Mouse (Mus musculus): ENCODE measurements at regions not wholly inside any gene's neighbourhood (a gene's known extent, or its start where the extent isn't known, plus 50 kb on each side); places are given as distances from the start of the nearest gene placed in this dataset.

- H3K4me1 ChIP-seq (ENCODE audit: control insufficient read depth, insufficient read depth, low read length), result no peaks in the 10 kb centered on the region
- no peak for TF ChIP-seq POLR2A (IDR thresholded peaks at IDR 0.05; ENCODE audit: borderline replicate concordance, extremely low read depth, low read depth, low read length)
- TF ChIP-seq CTCF (IDR thresholded peaks at IDR 0.05; ENCODE audit: insufficient read depth, low read length), result no peak
- DNase-seq, result no peak
- WGBS, result 54% methylated on average over 9 of the region's 9 CpGs
- no peak overlapping the region for H3K4me3 ChIP-seq (replicated peaks; ENCODE audit: extremely low read depth, low read depth, low read length)
Observed at GRCm38 (mm10) chr2:57900580-57901247, 97.0 kb upstream of the Galnt5 start.

GRCm38 (mm10) chr2:57905184-57905583 is 92.5 kb upstream of the Galnt5 start:
- no peak overlapping the region for H3K4me3 ChIP-seq (replicated peaks; ENCODE audit: extremely low read depth, low read depth, low read length)
- TF ChIP-seq CTCF (IDR thresholded peaks at IDR 0.05; ENCODE audit: insufficient read depth, low read length) (no peak), POLR2A (IDR thresholded peaks at IDR 0.05; ENCODE audit: borderline replicate concordance, extremely low read depth, low read depth, low read length) (no peak)
- no peaks in the 10 kb centered on the region for H3K4me1 ChIP-seq (ENCODE audit: control insufficient read depth, insufficient read depth, low read length)
- DNase-seq, result no peak
- WGBS, result 77% methylated on average over 2 of the region's 2 CpGs

GRCm38 (mm10) chr2:57906939-57907338 is 90.7 kb upstream of the Galnt5 start:
- Histone ChIP-seq H3K4me1 (ENCODE audit: control insufficient read depth, insufficient read depth, low read length) (no peaks in the 10 kb centered on the region), H3K4me3 (replicated peaks; ENCODE audit: extremely low read depth, low read depth, low read length) (no peak overlapping the region)
- TF ChIP-seq POLR2A (IDR thresholded peaks at IDR 0.05; ENCODE audit: borderline replicate concordance, extremely low read depth, low read depth, low read length), result no peak
- no peak for TF ChIP-seq CTCF (IDR thresholded peaks at IDR 0.05; ENCODE audit: insufficient read depth, low read length)
- 88% methylated on average over 5 of the region's 5 CpGs for WGBS
- no peak for DNase-seq

DNA sequence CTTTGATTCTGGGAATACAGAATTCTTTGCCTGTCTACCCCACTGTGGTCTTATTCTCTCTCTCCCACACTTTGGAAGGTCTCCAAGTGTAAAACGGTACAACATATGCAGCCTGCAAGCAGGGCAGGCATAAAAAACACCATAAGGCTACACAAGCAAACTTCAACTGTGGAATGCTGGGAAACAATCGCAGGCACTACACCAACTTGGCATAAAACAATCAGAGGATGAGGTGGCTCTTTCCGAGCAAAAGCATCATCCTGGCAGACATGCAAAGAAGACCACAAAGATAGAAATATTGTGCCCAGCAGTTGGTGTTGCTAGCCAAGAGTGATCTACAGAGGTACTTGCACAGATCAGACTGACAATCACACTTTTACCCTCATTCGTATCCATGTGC is 88.0 kb upstream of the Galnt5 start:
- TF ChIP-seq CTCF (IDR thresholded peaks at IDR 0.05; ENCODE audit: insufficient read depth, low read length) (no peak), POLR2A (IDR thresholded peaks at IDR 0.05; ENCODE audit: borderline replicate concordance, extremely low read depth, low read depth, low read length) (no peak)

DNA sequence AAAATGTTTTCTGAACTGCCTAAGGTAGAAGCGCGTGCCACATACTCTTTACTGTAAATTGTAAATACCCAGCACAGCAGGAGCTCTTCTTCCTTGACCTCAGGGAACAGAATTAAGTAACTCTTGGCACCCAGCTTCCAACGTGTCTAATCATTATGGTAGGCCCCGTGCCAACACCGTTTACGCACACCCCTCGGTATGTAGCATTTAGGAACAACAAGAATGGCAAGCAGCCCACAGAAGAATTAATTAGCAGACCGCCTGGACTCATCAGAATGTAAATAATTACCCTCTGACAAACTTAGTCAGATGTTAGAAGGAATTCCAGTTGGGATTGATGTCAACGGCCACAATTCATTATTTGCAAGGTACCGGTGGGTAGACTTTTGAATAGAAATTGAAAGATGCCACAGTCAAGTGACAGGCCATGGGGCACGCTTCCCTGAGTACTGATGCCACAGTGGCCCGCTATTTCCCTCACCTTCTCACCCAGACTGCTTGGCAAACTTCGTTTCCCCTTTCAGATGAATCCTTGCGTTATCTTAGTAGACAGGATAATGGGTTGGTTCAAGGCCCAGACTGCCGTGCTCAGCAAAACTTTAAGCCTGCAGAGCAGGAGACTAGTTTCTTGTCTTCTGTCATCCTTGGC is 81.2 kb upstream of the Galnt5 start:
- TF ChIP-seq CTCF (IDR thresholded peaks at IDR 0.05; ENCODE audit: insufficient read depth, low read length) (no peak), POLR2A (IDR thresholded peaks at IDR 0.05; ENCODE audit: borderline replicate concordance, extremely low read depth, low read depth, low read length) (no peak)
- WGBS, result 80% methylated on average over 15 of the region's 15 CpGs
- H3K4me1 ChIP-seq (ENCODE audit: control insufficient read depth, insufficient read depth, low read length), result no peaks in the 10 kb centered on the region
- H3K4me3 ChIP-seq (replicated peaks; ENCODE audit: extremely low read depth, low read depth, low read length), result no peak overlapping the region
- DNase-seq, result no peak

More for the DNA sequence above, 88.0 kb upstream of the Galnt5 start:
- WGBS, result 75% methylated on average over 4 of the region's 4 CpGs
- H3K4me1 ChIP-seq (ENCODE audit: control insufficient read depth, insufficient read depth, low read length), result no peaks in the 10 kb centered on the region
- H3K4me3 ChIP-seq (replicated peaks; ENCODE audit: extremely low read depth, low read depth, low read length), result no peak overlapping the region
- DNase-seq, result no peak

DNA sequence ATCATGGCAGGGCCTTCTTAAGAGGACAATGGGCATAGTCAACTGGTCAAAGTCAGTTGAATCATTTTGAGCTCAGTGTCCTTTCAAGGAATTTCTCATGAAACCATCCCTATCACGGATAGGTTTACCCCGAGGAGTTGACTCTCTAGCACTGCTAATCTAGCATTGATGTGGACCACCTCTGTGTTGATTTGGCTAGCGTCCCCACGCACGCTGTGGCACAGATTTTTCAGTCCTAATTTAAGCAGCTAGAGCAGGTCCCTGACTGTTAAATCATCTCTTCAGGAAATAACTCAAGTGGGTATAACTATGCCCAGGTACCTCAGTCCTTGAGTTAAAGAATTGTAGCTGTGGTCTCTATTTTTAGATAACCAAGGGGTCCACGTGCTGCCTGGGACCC is 80.0 kb upstream of the Galnt5 start:
- Histone ChIP-seq H3K4me1 (ENCODE audit: control insufficient read depth, insufficient read depth, low read length) (no peaks in the 10 kb centered on the region), H3K4me3 (replicated peaks; ENCODE audit: extremely low read depth, low read depth, low read length) (no peak overlapping the region)
- 82% methylated on average over 6 of the region's 6 CpGs for WGBS
- no peak for DNase-seq
- TF ChIP-seq CTCF (IDR thresholded peaks at IDR 0.05; ENCODE audit: insufficient read depth, low read length) (no peak), POLR2A (IDR thresholded peaks at IDR 0.05; ENCODE audit: borderline replicate concordance, extremely low read depth, low read depth, low read length) (no peak)

GRCm38 (mm10) chr2:57919102-57919731 is 78.5 kb upstream of the Galnt5 start:
- DNase-seq, result no peak
- WGBS, result 42% methylated on average over 14 of the region's 14 CpGs

DNA sequence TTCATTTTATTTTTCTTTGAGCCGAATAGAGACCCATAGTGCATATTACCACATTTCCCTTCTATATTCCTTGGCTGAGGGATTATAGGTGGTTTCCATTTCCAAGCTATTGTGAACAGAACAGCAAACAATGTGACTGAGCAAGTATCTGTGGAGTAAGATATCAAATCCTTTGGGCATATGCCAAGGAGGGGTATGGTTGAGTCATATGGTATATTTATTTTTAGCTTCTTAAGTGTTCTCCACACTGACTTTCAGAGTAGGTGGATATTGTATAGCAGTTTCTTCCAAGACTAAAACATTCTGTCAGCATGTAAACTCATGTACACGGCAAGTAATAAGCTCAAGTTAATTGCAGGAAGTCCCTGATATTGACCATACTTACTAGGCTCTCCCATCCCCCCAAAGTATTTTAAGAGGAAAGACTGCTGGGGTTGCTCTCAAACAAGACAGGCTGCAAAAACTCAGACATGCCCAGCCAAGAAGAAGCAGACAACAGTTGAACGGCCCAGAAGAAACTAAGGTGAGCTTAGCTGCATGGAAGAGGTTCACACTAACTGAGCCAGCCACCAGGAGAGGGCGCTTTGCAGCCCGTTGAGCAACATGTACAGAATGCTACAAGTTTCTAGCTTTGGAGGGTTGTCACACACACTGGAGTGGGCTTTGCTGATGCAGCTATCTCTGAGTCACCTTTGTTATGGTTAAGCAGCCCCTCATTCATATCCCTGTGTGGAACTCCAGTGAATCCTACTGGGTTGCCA is 63.4 kb upstream of the Galnt5 start:
- H3K4me1 ChIP-seq (ENCODE audit: control insufficient read depth, insufficient read depth, low read length), result no peaks in the 10 kb centered on the region
- no peak overlapping the region for H3K4me3 ChIP-seq (replicated peaks; ENCODE audit: extremely low read depth, low read depth, low read length)
- DNase-seq, result no peak
- WGBS, result 36% methylated on average over 5 of the region's 5 CpGs
- TF ChIP-seq CTCF (IDR thresholded peaks at IDR 0.05; ENCODE audit: insufficient read depth, low read length) (peak; percentile 17; the same call in 1 of the 2 replicates), POLR2A (IDR thresholded peaks at IDR 0.05; ENCODE audit: borderline replicate concordance, extremely low read depth, low read depth, low read length) (no peak)

More at GRCm38 (mm10) chr2:57919102-57919731, 78.5 kb upstream of the Galnt5 start:
- H3K4me1 ChIP-seq (ENCODE audit: control insufficient read depth, insufficient read depth, low read length), result no peaks in the 10 kb centered on the region
- 0 out of 2 replicates have a peak, but pooled peaks have one; percentile 15 for TF ChIP-seq CTCF (IDR thresholded peaks at IDR 0.05; ENCODE audit: insufficient read depth, low read length)
- no peak for TF ChIP-seq POLR2A (IDR thresholded peaks at IDR 0.05; ENCODE audit: borderline replicate concordance, extremely low read depth, low read depth, low read length)
- H3K4me3 ChIP-seq (replicated peaks; ENCODE audit: extremely low read depth, low read depth, low read length), result no peak overlapping the region

Measured in lung, adult 2 months (tissue).